In the genomic region with DNA sequence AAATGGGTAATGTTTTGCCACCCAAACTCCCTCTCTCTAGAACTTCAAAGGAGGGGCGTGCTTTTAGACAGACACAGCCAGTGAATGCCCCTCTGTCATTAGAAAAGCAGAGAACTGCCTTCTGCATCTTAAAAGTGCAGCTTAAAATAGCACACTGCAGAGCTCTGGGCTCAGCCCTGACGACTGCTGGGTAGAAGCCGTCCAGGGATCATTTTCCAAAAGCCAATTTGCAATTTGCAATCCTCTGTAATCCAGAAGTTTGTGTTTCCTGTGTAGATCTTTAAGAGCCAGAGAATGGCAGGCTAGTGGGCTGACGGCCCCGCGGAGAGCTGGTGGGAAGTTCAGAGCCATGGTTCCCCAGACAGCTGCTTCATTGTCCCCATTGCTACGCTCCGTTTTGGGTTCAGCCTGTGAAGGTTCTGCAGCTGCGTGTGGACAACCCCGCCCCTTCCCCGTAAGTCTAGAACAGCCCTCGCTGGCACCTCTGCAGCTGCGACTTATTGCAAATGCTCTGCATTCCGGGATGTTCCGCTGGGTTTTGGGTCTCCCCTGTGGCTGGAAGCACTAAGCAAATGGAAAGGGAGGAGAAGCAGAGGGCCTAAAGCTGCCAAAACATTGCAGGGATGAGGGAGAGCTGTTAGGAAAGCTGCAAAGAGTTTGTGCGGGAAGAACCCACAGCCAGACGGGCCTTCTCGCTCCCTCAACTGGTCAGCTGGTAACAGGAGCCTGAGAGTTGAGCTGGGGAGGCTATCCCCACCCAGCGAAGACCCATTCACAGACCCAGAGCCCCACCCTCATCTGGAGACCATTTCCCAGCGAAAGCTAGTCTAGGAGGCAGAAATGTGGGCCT, we compare ENCODE assay signal across 8 mouse cellular contexts. TPM values are rescaled to one million over a fixed set of nuclear protein-coding genes. Genes with fewer than 3 reads are reported as not detected.
DNase-seq lines count a peak whose midpoint lies in the region; ATAC-seq and TF ChIP-seq lines count a peak whose summit lies in the region.

No protein-coding gene starts in this region.

- H3K79me2 ChIP-seq in liver, adult 2 months (ENCODE audit: control insufficient read depth, insufficient read depth, low read length): no peaks in the 10 kb centered on the region
- H3K79me2 ChIP-seq in myocyte (ENCODE audit: control insufficient read depth, insufficient read depth): no peaks in the 10 kb centered on the region

- WGBS in intestine, embryonic 14.5 days: 9% methylated on average over 20 of the region's 20 CpGs
- 46% methylated on average over 20 of the region's 20 CpGs for WGBS in liver, adult 2 months

- peak overlapping the region; percentile 23; the same call in 1 of the 2 replicates for H3K9ac ChIP-seq in intestine, embryonic 14.5 days (ENCODE audit: low read length)
- H3K9ac ChIP-seq in liver, adult 2 months (ENCODE audit: low read depth, low read length): no peak overlapping the region

- no peaks in the 10 kb centered on the region for H3K9me3 ChIP-seq in intestine, embryonic 14.5 days (ENCODE audit: control insufficient read depth, low read length)

- H3K36me3 ChIP-seq in intestine, embryonic 14.5 days (ENCODE audit: control insufficient read depth, insufficient read depth, low read length): no peaks in the 10 kb centered on the region
- no peaks in the 10 kb centered on the region for H3K36me3 ChIP-seq in liver, adult 2 months (ENCODE audit: control insufficient read depth, insufficient read depth, low read length)
- H3K36me3 ChIP-seq in myocyte (ENCODE audit: control insufficient read depth, insufficient read depth): no peaks in the 10 kb centered on the region

- H3K27ac ChIP-seq in intestine, embryonic 14.5 days (ENCODE audit: low read depth): peak overlapping the region; percentile 61
- no peak overlapping the region for H3K27ac ChIP-seq in liver, adult 2 months (replicated peaks; ENCODE audit: insufficient read depth, low read depth, low read length)

- peak; percentile 36 for DNase-seq in NIH3T3 (ENCODE audit: low read depth)
- DNase-seq in embryo, embryonic 9.5 days (ENCODE audit: extremely low spot score): peak; percentile 53
- peak; percentile 55 to 80 for DNase-seq in gastrocnemius, postnatal 4 days (ENCODE audit: low spot score in 2 of 2)
- peak; percentile 78 for DNase-seq in intestine, embryonic 14.5 days (ENCODE audit: low spot score)
- peak; percentile 30 for DNase-seq in liver, adult 2 months (ENCODE audit: extremely low read depth, low read depth, low spot score)
- peak; percentile 78 for DNase-seq in thymus, postnatal 0 days (ENCODE audit: low spot score)
- DNase-seq in T-cell, adult 2 months (ENCODE audit: low spot score): no peak

- H3K4me1 ChIP-seq in intestine, embryonic 14.5 days (replicated peaks; ENCODE audit: control insufficient read depth, insufficient read depth, low read length): peaks cover 8% of the 10 kb centered on the region; the same call in 1 of the 2 replicates
- peaks cover 2% of the 10 kb centered on the region; the same call in 1 of the 2 replicates for H3K4me1 ChIP-seq in liver, adult 2 months (ENCODE audit: control insufficient read depth, insufficient read depth, low read length)

- H3ac ChIP-seq in myocyte (ENCODE audit: control insufficient read depth, insufficient read length): no peak overlapping the region

- no peak for TF ChIP-seq POLR2A in liver, adult 2 months (IDR thresholded peaks at IDR 0.05; ENCODE audit: extremely low read depth, insufficient read depth, low read length)
- TF ChIP-seq POLR2A in myocyte (IDR thresholded peaks at IDR 0.05; ENCODE audit: insufficient read length, low read depth): no peak

- H3K27me3 ChIP-seq in intestine, embryonic 14.5 days (replicated peaks; ENCODE audit: control insufficient read depth, insufficient read depth, low read length): no peaks in the 10 kb centered on the region
- no peaks in the 10 kb centered on the region for H3K27me3 ChIP-seq in liver, adult 2 months (ENCODE audit: control insufficient read depth, insufficient read depth, low read length)
- H3K27me3 ChIP-seq in myocyte (ENCODE audit: control insufficient read depth, insufficient read depth, insufficient read length): no peaks in the 10 kb centered on the region

- peak overlapping the region; percentile 49 for H3K4me2 ChIP-seq in intestine, embryonic 14.5 days (ENCODE audit: low read length)
- H3K4me2 ChIP-seq in myocyte (ENCODE audit: low read depth): peak overlapping the region; percentile 12

- no peak for ATAC-seq in intestine, embryonic 14.5 days (replicated peaks; ENCODE audit: low FRiP score, low TSS enrichment, low read depth)

- no peak for TF ChIP-seq CTCF in liver, adult 2 months (IDR thresholded peaks at IDR 0.05; ENCODE audit: low read depth, low read length)

- H3K4me3 ChIP-seq in intestine, embryonic 14.5 days (ENCODE audit: low read depth, low read length): peak overlapping the region; percentile 15; the same call in 1 of the 2 replicates
- H3K4me3 ChIP-seq in liver, adult 2 months (ENCODE audit: insufficient read depth, low read depth, low read length): no peak overlapping the region
- no peak overlapping the region for H3K4me3 ChIP-seq in myocyte

TF ChIP-seq in myocyte, 11 proteins besides CTCF, POLR2A, EP300 and RAD21:
- peak in 1 of 3 experiments; percentile 24 for TF ChIP-seq MYOD1 (IDR thresholded peaks at IDR 0.05; ENCODE audit: control insufficient read depth in 1 of 3, insufficient read length in 2 of 3, low read depth in 2 of 3)
- TF ChIP-seq SRF (IDR thresholded peaks at IDR 0.05; ENCODE audit: control insufficient read depth, insufficient read length, low read depth): no peak
- TF ChIP-seq MYOG (IDR thresholded peaks at IDR 0.05; ENCODE audit: control insufficient read depth in 1 of 3, insufficient read depth in 1 of 3, insufficient read length in 2 of 3, low read depth in 2 of 3): peak in 2 of 3 experiments; percentile 40 to 51

RNA-seq across cellular contexts. Expression of a gene that starts 35.5 kb away (rescaled TPM):
- total RNA-seq in gastrocnemius, postnatal 4 days (2021): 100 to 1,000 TPM; 210 to 227 TPM
- polyA plus RNA-seq in intestine, embryonic 14.5 days (2014; fragmentation: Nextera tagmentation; extraction: Ambion mirVana): 177 and 202 TPM in 2 replicates
- total RNA-seq in liver, adult 2 months (2014; rRNA removed): 95.1 and 104 TPM in 2 replicates
- polyA plus RNA-seq in liver, adult 2 months (2012; rRNA removed): 37.4 and 49.7 TPM in 2 replicates
- 37.9 TPM for polyA plus RNA-seq in myocyte (2012; fragmentation: generic; extraction: Trizol)
- 24.0 and 27.0 TPM in 2 replicates for polyA plus RNA-seq in thymus, postnatal 0 days (2015; fragmentation: Nextera tagmentation; extraction: Ambion mirVana)
